Mouse (Mus musculus) kidney, embryonic 15.5 days (tissue): ENCODE results near the gene Casp7. TPM values are rescaled to one million over a fixed set of nuclear protein-coding genes. Genes with fewer than 3 reads are reported as not detected.
"Not testable (repeated sequence)": the region's sequence is repeated elsewhere in the genome, so short reads cannot be mapped to it uniquely, and the experiment has no call there.

ENCODE experiments used
- ATAC-seq: fragments of 200-750 bp; cut with Nextera tagmentation; replicated peaks from 2 replicates; pipeline ENCODE4 v1.8.0; 2017; ENCODE audit warnings: moderate TSS enrichment; ENCODE audit not compliant: low FRiP score
- H3K27ac ChIP-seq: fragments of 300-500 bp; sonication (generic); 2 replicates; pipeline ENCODE4 v1.5.1; 2015; ENCODE audit warnings: mild to moderate bottlenecking, inconsistent platforms
- H3K27me3 ChIP-seq: fragments of 300-500 bp; sonication (generic); 2 replicates; pipeline ENCODE4 v1.6.1; 2015; ENCODE audit warnings: inconsistent platforms
- H3K36me3 ChIP-seq: fragments of 300-500 bp; sonication (generic); 2 replicates; pipeline ENCODE4 v1.6.1; 2015; ENCODE audit warnings: inconsistent platforms
- H3K4me1 ChIP-seq: fragments of 300-500 bp; sonication (generic); 2 replicates; pipeline ENCODE4 v1.6.1; 2015; ENCODE audit warnings: inconsistent platforms
- H3K4me2 ChIP-seq: fragments of 300-500 bp; sonication (generic); 2 replicates; pipeline ENCODE4 v1.6.1; 2015; ENCODE audit warnings: moderate library complexity, mild to moderate bottlenecking, inconsistent platforms
- H3K4me3 ChIP-seq: fragments of 300-500 bp; sonication (generic); replicated peaks from 2 replicates; pipeline ENCODE4 v1.5.1; 2015; ENCODE audit warnings: mild to moderate bottlenecking, inconsistent platforms
- H3K9ac ChIP-seq: fragments of 300-500 bp; sonication (generic); 2 replicates; pipeline ENCODE4 v1.6.1; 2015; ENCODE audit warnings: mild to moderate bottlenecking, inconsistent platforms
- H3K9me3 ChIP-seq: fragments of 300-500 bp; sonication (generic); replicated peaks from 2 replicates; pipeline ENCODE4 v1.6.1; 2016; ENCODE audit warnings: inconsistent platforms
- WGBS: fragments of 180-500 bp; shearing (Covaris S2); methylation state at CpG from one replicate; pipeline ENCODE4 v1.1.7; 2015; ENCODE audit warnings: mixed read lengths; 5-methylcytosine and 5-hydroxymethylcytosine counted together
- polyA plus RNA-seq: library from polyadenylated mRNA; unstranded; fragments of >200 nt; fragmentation: Nextera tagmentation; extraction: Ambion mirVana; gene quantifications from 2 replicates; pipeline ENCODE4 v1.2.1, GENCODE M21; 2015

The Casp7 gene
- 26.1 and 27.0 TPM in 2 replicates for polyA plus RNA-seq

DNA sequence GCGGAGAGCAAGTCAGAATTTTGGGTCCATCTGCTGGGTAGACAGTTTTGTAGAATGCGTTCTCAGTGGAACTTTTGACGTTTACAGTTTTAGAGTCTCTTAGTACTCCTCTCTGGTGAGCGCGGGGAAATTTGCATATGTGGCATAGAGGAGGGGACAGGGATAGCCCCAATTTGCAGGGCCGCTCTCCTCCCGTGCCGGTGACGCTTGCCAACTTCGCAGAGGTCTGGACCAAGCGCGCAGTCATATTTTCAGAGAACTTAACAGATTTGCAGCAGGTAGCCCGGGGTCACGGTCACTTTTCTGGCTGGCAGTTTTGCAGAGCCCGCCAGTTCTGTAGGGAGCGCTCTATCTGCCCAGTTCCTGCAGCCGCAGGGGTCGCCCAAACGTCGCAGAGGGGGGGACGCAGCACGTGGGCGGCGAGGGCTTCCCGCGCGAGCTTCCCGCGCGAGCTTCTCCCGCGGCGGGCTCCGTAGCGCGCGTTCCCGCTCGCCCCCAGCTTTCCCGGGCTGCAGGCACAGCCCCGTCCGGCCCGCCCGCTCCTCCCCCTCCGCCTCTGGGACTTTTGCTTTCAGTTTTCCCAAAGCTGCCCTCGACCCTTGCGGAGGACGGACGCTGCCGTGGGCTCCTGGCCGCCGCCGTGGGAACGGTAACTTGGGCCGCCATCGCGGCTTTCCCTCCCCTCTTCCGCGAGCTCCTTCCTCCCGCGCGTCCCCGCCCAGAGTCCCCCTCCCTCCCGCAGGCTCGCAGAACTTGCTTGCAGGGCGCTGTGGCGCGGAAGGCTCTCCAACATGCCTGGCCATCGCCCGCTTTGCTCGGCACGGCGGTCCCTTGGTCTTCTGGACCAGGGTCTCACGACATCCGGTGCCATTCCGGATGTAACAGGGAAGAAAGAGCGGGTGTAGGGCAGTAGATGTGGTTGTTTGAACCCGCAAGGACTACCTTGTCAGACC lies at the start of gene Casp7:
Gene Casp7 (plus strand): TSS at position 461 of the 953 bp plus-strand sequence.
- no peaks in the 10 kb centered on the region for H3K9me3 ChIP-seq
- ATAC-seq = peak; percentile 69
- H3K27me3 ChIP-seq = peaks cover 16% of the 10 kb centered on the region; the same call in 1 of the 2 replicates
- no peaks in the 10 kb centered on the region for H3K36me3 ChIP-seq
- peak within 1 kb of the TSS; percentile 80 for H3K4me2 ChIP-seq
- WGBS = under 1% methylated on average over 72 of the region's 78 CpGs
- H3K27ac ChIP-seq = peak within 1 kb of the TSS; percentile 88
- peak within 1 kb of the TSS; percentile 73 for H3K9ac ChIP-seq
- H3K4me1 ChIP-seq = peaks cover 29% of the 10 kb centered on the region
- H3K4me3 ChIP-seq = peak within 1 kb of the TSS; percentile 69

DNA sequence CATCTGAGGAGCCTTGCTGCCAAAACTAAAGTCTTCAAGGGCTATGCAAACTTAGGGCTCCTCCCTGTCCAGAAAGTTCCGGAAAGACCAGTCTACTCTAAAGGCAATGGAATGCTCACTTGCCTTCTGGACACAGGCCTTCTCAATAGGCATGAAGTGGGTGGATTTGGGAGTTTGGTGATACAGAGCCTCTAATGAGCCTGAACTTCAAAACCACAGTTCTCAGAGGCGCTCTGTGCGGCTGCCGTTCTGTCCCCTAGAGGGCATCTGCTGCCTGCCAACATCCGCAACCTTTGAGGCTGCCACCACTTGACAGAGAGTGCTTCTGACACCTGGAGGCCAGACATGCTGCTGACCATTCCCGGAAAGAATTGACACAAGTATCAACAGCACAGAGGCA lies 47.6 kb upstream of the Casp7 start:
- ATAC-seq = no peak
- peaks cover 4% of the 10 kb centered on the region; the same call in 1 of the 2 replicates for H3K4me1 ChIP-seq
- no peak overlapping the region for H3K4me2 ChIP-seq
- no peak overlapping the region for H3K4me3 ChIP-seq
- WGBS = 32% methylated on average over 6 of the region's 6 CpGs
- no peaks in the 10 kb centered on the region for H3K36me3 ChIP-seq
- H3K9ac ChIP-seq = no peak overlapping the region
- no peak overlapping the region for H3K27ac ChIP-seq
- H3K27me3 ChIP-seq = peaks cover 12% of the 10 kb centered on the region
- peaks cover 3% of the 10 kb centered on the region; the same call in 1 of the 2 replicates for H3K9me3 ChIP-seq

DNA sequence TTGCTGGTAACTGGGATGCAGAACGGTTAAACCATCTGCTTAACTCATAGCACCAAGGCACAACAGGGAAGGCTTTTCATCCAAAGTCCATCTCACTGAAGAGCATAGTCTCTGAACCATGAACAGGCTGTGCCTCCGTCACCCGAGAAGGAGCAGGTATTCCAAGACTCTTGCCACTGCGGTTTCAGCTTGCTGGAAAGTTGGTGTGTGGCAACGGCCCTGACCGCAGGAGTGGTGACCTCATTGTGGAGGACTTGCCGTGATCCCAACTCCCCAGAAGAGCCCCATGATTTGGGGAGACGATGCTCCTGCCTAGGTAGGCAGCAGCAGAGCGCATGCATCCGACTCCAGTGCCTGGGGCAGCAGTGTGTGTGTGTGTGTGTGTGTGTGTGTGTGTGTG lies 43.2 kb upstream of the Casp7 start:
- peaks cover 3% of the 10 kb centered on the region; the same call in 1 of the 2 replicates for H3K9me3 ChIP-seq

DNA sequence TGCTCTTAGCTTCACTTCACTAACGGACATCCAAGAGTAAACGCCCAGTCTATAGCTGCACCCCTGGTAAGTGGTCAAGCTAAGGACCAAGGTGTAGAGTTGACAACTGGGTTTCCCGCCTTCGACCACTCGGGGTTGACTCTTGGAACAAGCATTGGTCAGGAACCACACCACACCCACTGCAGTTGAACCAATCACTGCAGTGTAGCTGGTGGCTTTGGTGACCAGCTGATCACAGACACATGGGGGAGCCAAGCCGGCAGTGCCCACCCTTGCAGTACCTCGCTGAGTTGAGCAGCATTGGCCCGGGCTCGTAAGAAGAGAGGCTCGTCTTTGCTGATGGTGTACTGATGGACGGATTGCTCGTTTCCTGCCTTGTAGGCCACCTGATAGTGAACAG lies 41.7 kb upstream of the Casp7 start:
- no peak overlapping the region for H3K9ac ChIP-seq
- no peak overlapping the region for H3K4me3 ChIP-seq
- H3K4me1 ChIP-seq = peaks cover 11% of the 10 kb centered on the region
- no peak overlapping the region for H3K27ac ChIP-seq
- 81% methylated on average over 12 of the region's 12 CpGs for WGBS
- no peak for ATAC-seq
- H3K27me3 ChIP-seq = no peaks in the 10 kb centered on the region
- H3K36me3 ChIP-seq = no peaks in the 10 kb centered on the region
- H3K4me2 ChIP-seq = no peak overlapping the region
- peaks cover 3% of the 10 kb centered on the region; the same call in 1 of the 2 replicates for H3K9me3 ChIP-seq

More for the DNA sequence above, 43.2 kb upstream of the Casp7 start:
- WGBS = 56% methylated on average over 10 of the region's 10 CpGs
- Histone ChIP-seq H3K4me3 (no peak overlapping the region), H3K27me3 (no peaks in the 10 kb centered on the region), H3K9ac (no peak overlapping the region), H3K4me2 (no peak overlapping the region), H3K36me3 (no peaks in the 10 kb centered on the region), H3K4me1 (peaks cover 11% of the 10 kb centered on the region), H3K27ac (0 out of 2 replicates have a peak overlapping the region, but pooled peaks have one; percentile 18)
- ATAC-seq = no peak

DNA sequence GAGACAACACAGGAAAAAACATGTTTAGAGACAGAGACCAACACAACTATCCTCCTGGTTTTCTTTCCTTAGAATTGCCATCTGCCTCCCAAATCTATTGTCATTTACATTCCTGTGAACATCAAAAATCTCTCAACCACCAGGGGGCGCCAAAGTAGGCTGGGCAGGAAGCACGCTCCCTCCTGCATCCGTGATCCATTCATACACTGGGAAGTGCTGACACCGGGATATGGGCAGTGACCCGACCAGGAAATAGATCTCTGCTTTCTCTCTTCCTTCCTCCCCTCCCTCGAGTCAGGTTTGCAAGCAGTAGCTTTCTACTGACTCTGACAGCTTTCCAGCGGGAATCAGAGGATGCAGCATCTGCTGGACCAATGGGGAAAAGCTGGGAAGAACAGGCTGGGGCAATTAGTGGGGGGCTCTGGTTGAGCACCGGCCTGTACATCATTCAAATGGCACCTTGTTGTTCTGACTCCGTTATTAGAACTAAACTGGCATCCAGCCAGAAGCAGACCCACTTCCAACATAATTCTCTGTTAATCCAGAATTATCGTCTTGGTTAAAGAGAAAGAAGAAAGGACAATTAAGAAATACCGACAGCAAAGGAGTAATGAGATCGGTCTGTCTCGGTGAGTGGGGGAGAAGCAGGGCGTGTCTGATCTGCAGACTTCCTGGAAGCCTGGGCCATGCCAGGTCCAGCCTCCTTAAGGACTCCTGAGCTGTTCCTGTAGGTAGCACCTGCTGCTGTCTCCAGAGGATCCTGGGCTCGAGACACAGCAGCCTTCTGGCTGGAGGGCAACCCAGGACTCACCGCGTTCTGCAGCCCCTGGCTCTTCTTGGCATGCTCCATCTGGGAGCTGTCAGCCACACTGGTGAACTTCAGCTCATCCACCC lies 40.2 kb upstream of the Casp7 start:
- Histone ChIP-seq H3K36me3 (no peaks in the 10 kb centered on the region), H3K9ac (0 out of 2 replicates have a peak overlapping the region, but pooled peaks have one; percentile 21), H3K27me3 (no peaks in the 10 kb centered on the region), H3K9me3 (peaks cover 3% of the 10 kb centered on the region; the same call in 1 of the 2 replicates), H3K4me1 (peaks cover 11% of the 10 kb centered on the region), H3K4me3 (peak overlapping the region; percentile 17; the same call in 1 of the 2 replicates), H3K27ac (0 out of 2 replicates have a peak overlapping the region, but pooled peaks have one; percentile 32), H3K4me2 (peak overlapping the region; percentile 43)
- ATAC-seq = no peak
- WGBS = 37% methylated on average over 17 of the region's 17 CpGs

DNA sequence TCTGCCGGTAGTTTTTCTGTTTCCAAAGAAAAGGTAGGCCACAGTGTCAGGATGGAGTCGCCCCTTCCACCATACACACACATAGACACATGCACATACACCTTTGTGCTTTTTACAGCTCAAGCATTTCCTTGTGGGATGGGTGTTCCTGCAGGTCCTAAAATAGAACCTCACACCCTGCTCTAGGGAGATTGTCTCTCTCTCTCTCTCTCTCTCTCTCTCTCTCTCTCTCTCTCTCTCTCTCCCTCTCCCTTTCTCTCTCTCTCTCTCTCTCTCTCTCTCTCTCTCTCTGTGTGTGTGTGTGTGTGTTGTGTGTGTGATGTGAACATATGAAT lies 39.6 kb upstream of the Casp7 start:
- H3K36me3 ChIP-seq, H3K4me3 ChIP-seq, H3K9ac ChIP-seq, H3K9me3 ChIP-seq, H3K27ac ChIP-seq, ATAC-seq, H3K27me3 ChIP-seq: not testable (repeated sequence)
- H3K4me2 ChIP-seq = peak overlapping the region; percentile 43; the same call in 1 of the 2 replicates
- H3K4me1 ChIP-seq = peaks cover 11% of the 10 kb centered on the region
- 84% methylated on average over 2 of the region's 2 CpGs for WGBS

DNA sequence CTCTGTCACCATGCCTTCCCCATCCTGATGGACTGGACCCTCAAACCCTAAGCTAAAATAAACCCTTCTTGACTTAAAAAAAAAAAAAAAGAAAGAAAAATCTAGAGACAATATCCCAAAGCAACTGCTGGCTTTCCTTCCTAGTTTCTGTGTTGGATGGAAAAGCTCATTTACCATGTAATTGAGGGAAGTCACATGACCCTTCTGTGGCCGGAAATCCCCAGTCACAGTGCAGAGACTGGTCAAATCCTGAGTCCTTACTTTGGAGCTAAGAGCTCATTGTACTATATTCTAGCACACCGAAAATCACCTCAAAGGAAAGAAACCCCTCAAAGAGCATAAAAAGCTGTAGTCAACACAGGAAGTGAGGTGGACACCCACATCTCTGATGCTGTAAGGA lies 38.0 kb upstream of the Casp7 start:
- 71% methylated on average over 2 of the region's 2 CpGs for WGBS
- Histone ChIP-seq H3K4me2 (no peak overlapping the region), H3K27ac (no peak overlapping the region), H3K4me1 (peaks cover 9% of the 10 kb centered on the region), H3K9ac (no peak overlapping the region), H3K4me3 (no peak overlapping the region), H3K9me3 (no peaks in the 10 kb centered on the region), H3K27me3 (no peaks in the 10 kb centered on the region), H3K36me3 (no peaks in the 10 kb centered on the region)
- ATAC-seq = no peak

DNA sequence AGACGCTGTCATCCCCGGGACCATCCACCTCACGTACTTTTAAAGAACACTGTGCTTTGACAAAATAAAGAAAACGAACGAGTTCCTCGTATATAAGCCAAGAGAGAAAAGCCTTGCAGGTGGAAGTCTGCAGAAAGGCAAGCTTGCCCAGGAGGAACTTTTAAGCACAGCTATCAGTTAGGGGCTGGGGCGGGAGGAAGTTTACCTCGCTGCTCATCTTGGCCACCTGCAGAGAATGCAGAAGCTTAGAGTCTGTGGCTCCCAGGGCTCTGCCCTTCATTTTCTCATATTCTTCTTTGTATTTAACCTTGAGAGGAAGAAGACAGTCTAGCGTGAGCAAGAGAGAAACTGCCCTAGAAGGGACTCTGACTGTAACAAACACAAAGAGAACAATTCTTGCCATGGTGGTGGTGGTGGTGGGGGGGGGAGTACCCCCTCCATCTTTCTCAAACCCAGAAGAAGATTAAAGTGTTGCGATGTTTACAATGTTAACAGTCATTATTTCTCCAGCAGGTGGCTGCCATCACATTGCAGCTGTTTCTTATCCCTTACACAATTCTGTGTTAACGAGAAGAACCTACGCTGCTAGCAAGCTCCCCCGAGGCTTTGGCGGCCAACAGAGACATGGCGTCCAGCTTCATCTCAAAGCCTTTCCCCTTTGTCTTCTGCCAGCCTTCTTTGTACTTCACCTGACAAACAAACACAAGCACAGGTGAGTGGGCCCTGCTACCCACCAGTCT lies 33.0 kb upstream of the Casp7 start:
- no peak for ATAC-seq
- Histone ChIP-seq H3K9me3 (no peaks in the 10 kb centered on the region), H3K27me3 (no peaks in the 10 kb centered on the region), H3K36me3 (no peaks in the 10 kb centered on the region), H3K4me2 (peak overlapping the region; percentile 21; the same call in 1 of the 2 replicates), H3K4me1 (peaks cover 5% of the 10 kb centered on the region), H3K4me3 (no peak overlapping the region), H3K27ac (no peak overlapping the region), H3K9ac (no peak overlapping the region)
- WGBS = 50% methylated on average over 15 of the region's 15 CpGs

DNA sequence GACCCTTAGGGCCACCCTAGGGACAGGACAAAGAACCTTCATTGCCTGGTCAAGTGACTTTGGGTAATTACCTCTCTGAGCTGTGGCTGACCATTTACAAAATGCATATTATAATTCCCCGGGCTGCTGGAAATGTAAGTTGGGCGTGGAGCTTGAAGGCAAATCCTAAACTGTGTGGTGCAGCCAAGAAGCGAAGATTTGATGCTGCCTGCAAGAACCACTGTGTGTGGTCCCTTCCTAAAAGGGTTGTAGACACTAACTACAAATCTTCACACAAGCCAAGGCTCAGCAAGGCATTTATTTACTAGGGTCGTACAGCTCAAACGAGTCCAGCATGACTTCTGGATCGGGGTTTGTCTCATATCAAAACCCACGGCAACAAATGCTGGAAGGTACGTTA lies 32.4 kb upstream of the Casp7 start:
- no peak overlapping the region for H3K9ac ChIP-seq
- 0 out of 2 replicates have a peak overlapping the region, but pooled peaks have one; percentile 21 for H3K4me2 ChIP-seq
- no peaks in the 10 kb centered on the region for H3K9me3 ChIP-seq
- WGBS = 56% methylated on average over 8 of the region's 8 CpGs
- no peaks in the 10 kb centered on the region for H3K27me3 ChIP-seq
- no peak for ATAC-seq
- H3K4me3 ChIP-seq = no peak overlapping the region
- H3K36me3 ChIP-seq = no peaks in the 10 kb centered on the region
- H3K4me1 ChIP-seq = peaks cover 5% of the 10 kb centered on the region
- no peak overlapping the region for H3K27ac ChIP-seq

DNA sequence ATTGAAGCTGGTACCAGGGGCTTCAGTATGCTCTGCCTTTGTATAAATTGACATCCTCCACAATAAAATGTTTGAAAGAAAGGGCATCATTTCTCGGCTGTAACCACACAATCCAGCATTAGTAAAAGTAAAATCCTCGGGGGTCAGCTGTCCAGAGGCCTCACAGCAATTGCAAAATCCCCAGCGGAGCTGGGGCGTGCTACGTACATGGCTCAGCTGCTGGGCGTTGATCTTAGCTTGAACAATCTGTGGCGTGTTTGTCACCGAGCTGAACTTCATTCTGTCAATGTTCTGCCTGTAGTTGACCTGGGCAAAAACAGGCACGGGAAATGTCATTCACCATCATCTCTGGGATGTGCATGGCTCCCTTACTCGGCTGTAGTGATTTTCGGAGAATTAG lies 30.8 kb upstream of the Casp7 start:
- 84% methylated on average over 11 of the region's 11 CpGs for WGBS
- Histone ChIP-seq H3K4me2 (no peak overlapping the region), H3K9ac (no peak overlapping the region)

DNA sequence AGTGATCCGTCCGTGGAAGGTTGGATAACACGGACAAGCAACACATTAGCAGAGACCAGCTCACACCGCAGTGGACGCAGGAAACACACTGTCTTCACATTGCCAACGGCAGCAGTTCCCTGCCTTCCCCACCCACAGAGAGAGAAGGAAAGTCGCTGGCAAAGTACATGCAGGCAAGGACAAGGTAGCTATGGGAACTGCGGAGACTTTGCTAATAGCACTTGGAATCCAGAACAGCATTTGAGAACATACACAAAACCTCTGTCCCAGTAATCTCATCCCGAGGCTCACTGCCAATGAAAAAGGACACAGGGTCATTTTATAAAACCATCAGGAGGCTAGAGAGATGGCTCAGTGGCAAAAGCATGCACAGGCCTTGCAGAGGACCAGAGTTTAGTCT lies 30.3 kb upstream of the Casp7 start:
- WGBS = 81% methylated on average over 9 of the region's 9 CpGs
- H3K9ac ChIP-seq = no peak overlapping the region
- no peaks in the 10 kb centered on the region for H3K9me3 ChIP-seq
- no peaks in the 10 kb centered on the region for H3K27me3 ChIP-seq
- peaks cover 5% of the 10 kb centered on the region for H3K4me1 ChIP-seq
- no peak overlapping the region for H3K27ac ChIP-seq
- no peak overlapping the region for H3K4me3 ChIP-seq
- H3K4me2 ChIP-seq = no peak overlapping the region
- ATAC-seq = no peak
- H3K36me3 ChIP-seq = no peaks in the 10 kb centered on the region

More for the DNA sequence above, 30.8 kb upstream of the Casp7 start:
- Histone ChIP-seq H3K27ac (no peak overlapping the region), H3K36me3 (no peaks in the 10 kb centered on the region), H3K4me1 (peaks cover 5% of the 10 kb centered on the region), H3K9me3 (no peaks in the 10 kb centered on the region), H3K27me3 (no peaks in the 10 kb centered on the region), H3K4me3 (no peak overlapping the region)
- no peak for ATAC-seq
